In the genomic region with DNA sequence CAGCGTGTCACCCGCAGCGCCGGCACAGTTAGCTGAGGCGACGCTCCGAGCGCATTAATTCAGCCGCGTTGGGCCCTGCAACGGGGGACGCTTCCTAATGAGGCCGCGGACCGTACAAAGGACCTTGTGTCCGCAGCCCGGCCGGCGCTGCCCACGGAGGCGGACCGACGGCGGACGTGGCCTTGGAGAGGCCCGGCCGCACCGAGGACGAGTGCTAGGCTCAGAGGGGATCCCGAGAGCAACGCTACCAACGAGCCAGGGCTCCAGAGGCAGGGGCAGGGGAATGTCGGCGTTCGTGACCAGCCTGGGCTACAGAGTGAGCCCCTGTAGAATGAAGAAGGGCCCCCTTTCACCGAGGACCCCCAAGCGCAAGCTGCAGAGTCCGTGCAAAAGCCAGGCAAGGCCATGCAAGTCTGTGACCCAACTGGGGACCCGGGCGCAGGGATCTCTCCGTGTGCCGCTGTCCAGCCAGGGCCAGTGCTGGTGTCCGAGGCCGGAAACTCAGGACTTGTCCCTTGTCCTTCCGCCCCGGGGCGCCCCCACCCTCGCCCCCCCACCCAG, we compare ENCODE assay signal across 8 mouse cellular contexts. TPM values are rescaled to one million over a fixed set of nuclear protein-coding genes. Genes with fewer than 3 reads are reported as not detected.
DNase-seq lines count a peak whose midpoint lies in the region; ATAC-seq and TF ChIP-seq lines count a peak whose summit lies in the region.

No protein-coding gene starts in this region.

- peak overlapping the region; percentile 71 for H3K4me2 ChIP-seq in lung, embryonic 14.5 days
- peak overlapping the region; percentile 74 for H3K4me2 ChIP-seq in limb, embryonic 12.5 days
- peak overlapping the region; percentile 58 for H3K4me2 ChIP-seq in midbrain, postnatal 0 days (ENCODE audit: low read depth, low read length, poor library complexity, severe bottlenecking)

- no peaks in the 10 kb centered on the region for H3K4me1 ChIP-seq in lung, embryonic 14.5 days (ENCODE audit: insufficient read depth)
- peaks cover 26% of the 10 kb centered on the region for H3K4me1 ChIP-seq in limb, embryonic 12.5 days (replicated peaks)
- H3K4me1 ChIP-seq in midbrain, postnatal 0 days (ENCODE audit: insufficient read depth, low read length), result no peaks in the 10 kb centered on the region

- H3K4me3 ChIP-seq in lung, embryonic 14.5 days (ENCODE audit: low read depth, low read length), result peak overlapping the region; percentile 42
- H3K4me3 ChIP-seq in limb, embryonic 12.5 days (replicated peaks), result peak overlapping the region; percentile 45
- H3K4me3 ChIP-seq in midbrain, postnatal 0 days (ENCODE audit: low read depth, low read length), result peak overlapping the region; percentile 30

- no peaks in the 10 kb centered on the region for H3K9me3 ChIP-seq in lung, embryonic 14.5 days (ENCODE audit: low read depth, low read length)
- no peaks in the 10 kb centered on the region for H3K9me3 ChIP-seq in limb, embryonic 12.5 days
- no peaks in the 10 kb centered on the region for H3K9me3 ChIP-seq in midbrain, postnatal 0 days (ENCODE audit: low read length)

- peaks cover 26% of the 10 kb centered on the region for H3K36me3 ChIP-seq in lung, embryonic 14.5 days (ENCODE audit: insufficient read depth)
- H3K36me3 ChIP-seq in limb, embryonic 12.5 days, result peaks cover 34% of the 10 kb centered on the region
- peaks cover 19% of the 10 kb centered on the region for H3K36me3 ChIP-seq in midbrain, postnatal 0 days (ENCODE audit: insufficient read depth, low read length)

- peak; percentile 51 for ATAC-seq in lung, embryonic 14.5 days (ENCODE audit: insufficient read depth)
- no peak for ATAC-seq in limb, embryonic 12.5 days (ENCODE audit: insufficient number of reproducible peaks, insufficient read depth, low FRiP score, low TSS enrichment, low read depth)
- peak; percentile 59 for ATAC-seq in midbrain, postnatal 0 days (ENCODE audit: low FRiP score)

- peak overlapping the region; percentile 44 for H3K9ac ChIP-seq in lung, embryonic 14.5 days
- H3K9ac ChIP-seq in limb, embryonic 12.5 days (replicated peaks), result peak overlapping the region; percentile 60
- H3K9ac ChIP-seq in midbrain, postnatal 0 days (replicated peaks; ENCODE audit: low read length, poor library complexity, severe bottlenecking), result peak overlapping the region; percentile 62

- intact Hi-C loops in heart, postnatal 14 days (cut with DNase I), result no loop called here

- peak; percentile 63 for DNase-seq in lung, embryonic 14.5 days
- DNase-seq in lung, postnatal 25 days (ENCODE audit: low spot score), result no peak
- peak; percentile 79 for DNase-seq in embryo, embryonic 9.5 days (ENCODE audit: extremely low spot score)
- peak; percentile 41 to 49 for DNase-seq in heart, postnatal 14 days
- DNase-seq in midbrain, postnatal 0 days (ENCODE audit: low spot score), result peak; percentile 65
- DNase-seq in frontal cortex, postnatal 14 days (ENCODE audit: low spot score in 2 of 2), result no peak
- DNase-seq in spleen, adult 12 weeks (ENCODE audit: low spot score), result no peak

- peaks cover 31% of the 10 kb centered on the region for H3K27me3 ChIP-seq in lung, embryonic 14.5 days (ENCODE audit: insufficient read depth, low read length)
- peaks cover 55% of the 10 kb centered on the region for H3K27me3 ChIP-seq in limb, embryonic 12.5 days
- no peaks in the 10 kb centered on the region for H3K27me3 ChIP-seq in midbrain, postnatal 0 days (ENCODE audit: insufficient read depth, low read length)

- H3K27ac ChIP-seq in lung, embryonic 14.5 days (ENCODE audit: low read depth), result no peak overlapping the region
- H3K27ac ChIP-seq in limb, embryonic 12.5 days, result 0 out of 2 replicates have a peak overlapping the region, but pooled peaks have one; percentile 29
- peak overlapping the region; percentile 84 for H3K27ac ChIP-seq in midbrain, postnatal 0 days (ENCODE audit: low read depth, low read length)

- no peak for TF ChIP-seq CTCF in lung, embryonic 14.5 days (IDR thresholded peaks at IDR 0.05; ENCODE audit: low read depth)
- no peak for TF ChIP-seq CTCF in midbrain, postnatal 0 days (IDR thresholded peaks at IDR 0.05)

- under 1% methylated on average over 46 of the region's 48 CpGs for WGBS in lung, embryonic 14.5 days
- WGBS in limb, embryonic 12.5 days, result 1% methylated on average over 48 of the region's 48 CpGs
- 4% methylated on average over 47 of the region's 48 CpGs for WGBS in midbrain, postnatal 0 days

RNA-seq across cellular contexts. Expression of gene Efna2, which starts 11.3 kb away (rescaled TPM):
- polyA plus RNA-seq in lung, embryonic 14.5 days (2014; fragmentation: Nextera tagmentation; extraction: Ambion mirVana), result 19.6 and 22.7 TPM in 2 replicates
- 1 to 10 TPM; 1.1 to 1.4 TPM for total RNA-seq in heart, postnatal 14 days (2021)
- 60.3 and 62.2 TPM in 2 replicates for polyA plus RNA-seq in limb, embryonic 12.5 days (2016; fragmentation: Nextera tagmentation; extraction: Ambion mirVana)
- total RNA-seq in midbrain, postnatal 0 days (2014; rRNA removed), result 45.1 and 51.1 TPM in 2 replicates
- 52.1 and 58.4 TPM in 2 replicates for polyA plus RNA-seq in midbrain, postnatal 0 days (2015; fragmentation: Nextera tagmentation; extraction: Ambion mirVana)

RNA-seq across cellular contexts. Expression of gene 1600002K03Rik, which starts 17.8 kb away (rescaled TPM):
- polyA plus RNA-seq in lung, embryonic 14.5 days (2014; fragmentation: Nextera tagmentation; extraction: Ambion mirVana), result 8.3 and 9.7 TPM in 2 replicates
- total RNA-seq in heart, postnatal 14 days (2021), result 1 to 10 TPM; 3.8 to 4.7 TPM
- 9.1 and 9.5 TPM in 2 replicates for polyA plus RNA-seq in limb, embryonic 12.5 days (2016; fragmentation: Nextera tagmentation; extraction: Ambion mirVana)
- 2.3 and 2.8 TPM in 2 replicates for total RNA-seq in midbrain, postnatal 0 days (2014; rRNA removed)
- polyA plus RNA-seq in midbrain, postnatal 0 days (2015; fragmentation: Nextera tagmentation; extraction: Ambion mirVana), result 4.1 and 5.3 TPM in 2 replicates

RNA-seq across cellular contexts. Expression of gene Cirbp, which starts 24.8 kb away (rescaled TPM):
- polyA plus RNA-seq in lung, embryonic 14.5 days (2014; fragmentation: Nextera tagmentation; extraction: Ambion mirVana), result 71.8 and 71.9 TPM in 2 replicates
- 10 to 100 TPM; 40.4 to 64.3 TPM for total RNA-seq in heart, postnatal 14 days (2021)
- 166 and 175 TPM in 2 replicates for polyA plus RNA-seq in limb, embryonic 12.5 days (2016; fragmentation: Nextera tagmentation; extraction: Ambion mirVana)
- total RNA-seq in midbrain, postnatal 0 days (2014; rRNA removed), result 315 and 337 TPM in 2 replicates
- polyA plus RNA-seq in midbrain, postnatal 0 days (2015; fragmentation: Nextera tagmentation; extraction: Ambion mirVana), result 760 and 829 TPM in 2 replicates

RNA-seq across cellular contexts. Expression of gene Mum1, which starts 35.7 kb away (rescaled TPM):
- polyA plus RNA-seq in lung, embryonic 14.5 days (2014; fragmentation: Nextera tagmentation; extraction: Ambion mirVana), result 56.8 and 63.4 TPM in 2 replicates
- 10 to 100 TPM; 17.0 to 21.0 TPM for total RNA-seq in heart, postnatal 14 days (2021)
- 103 and 112 TPM in 2 replicates for polyA plus RNA-seq in limb, embryonic 12.5 days (2016; fragmentation: Nextera tagmentation; extraction: Ambion mirVana)
- total RNA-seq in midbrain, postnatal 0 days (2014; rRNA removed), result 45.1 and 60.9 TPM in 2 replicates
- polyA plus RNA-seq in midbrain, postnatal 0 days (2015; fragmentation: Nextera tagmentation; extraction: Ambion mirVana), result 42.4 and 49.6 TPM in 2 replicates

RNA-seq across cellular contexts. Expression of gene Midn, which starts 42.5 kb away (rescaled TPM):
- polyA plus RNA-seq in lung, embryonic 14.5 days (2014; fragmentation: Nextera tagmentation; extraction: Ambion mirVana), result 32.6 and 34.2 TPM in 2 replicates
- 100 to 1,000 TPM; 158 to 178 TPM for total RNA-seq in heart, postnatal 14 days (2021)
- polyA plus RNA-seq in limb, embryonic 12.5 days (2016; fragmentation: Nextera tagmentation; extraction: Ambion mirVana), result 30.6 and 38.0 TPM in 2 replicates
- total RNA-seq in midbrain, postnatal 0 days (2014; rRNA removed), result 114 and 143 TPM in 2 replicates
- polyA plus RNA-seq in midbrain, postnatal 0 days (2015; fragmentation: Nextera tagmentation; extraction: Ambion mirVana), result 16.3 and 17.2 TPM in 2 replicates

Comparison
In these comparisons a context has a peak if more than half of its experiments do, and no peak if none do; other contexts are left out.
1. DNase-seq: peak in lung, embryonic 14.5 days (single experiment), embryo, embryonic 9.5 days (single experiment), heart, postnatal 14 days (2 of 2) and midbrain, postnatal 0 days (single experiment); none in lung, postnatal 25 days (single experiment), frontal cortex, postnatal 14 days (0 of 2) and spleen, adult 12 weeks (single experiment).
2. Peak in every context shown above with its lines, with median percentiles within 50 percentile points of each other: H3K4me2 ChIP-seq, H3K4me3 ChIP-seq and H3K9ac ChIP-seq.